ENCODE assay signal across 29 mouse cellular contexts in the genomic region with DNA sequence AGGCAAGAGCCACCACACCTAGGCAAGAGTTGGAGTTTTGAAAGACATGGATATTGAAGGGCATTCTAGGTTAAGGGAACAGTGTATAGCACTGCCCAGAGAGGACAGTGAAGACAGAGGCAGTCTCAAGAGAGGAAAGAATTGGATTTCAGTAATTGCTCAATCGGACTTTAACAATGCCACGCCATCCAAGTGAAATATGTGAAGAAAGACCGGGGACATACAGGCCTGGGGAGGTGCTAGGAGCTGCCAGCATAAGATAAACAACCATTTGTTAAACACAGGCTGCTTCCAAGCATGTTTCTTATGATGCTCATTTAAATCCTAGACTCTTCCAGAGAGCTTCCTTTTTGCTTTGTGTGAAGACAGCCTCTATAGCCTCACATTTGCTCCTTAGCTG.
DNase-seq lines count a peak whose midpoint lies in the region; ATAC-seq and TF ChIP-seq lines count a peak whose summit lies in the region.
"Had no signal": no experiment of that assay in that cellular context is flagged by ENCODE, and none has a peak within 500 bp of the region (broad histone marks: within the 10 kb centered on the region; RNA-seq: fewer than 3 reads in every experiment).

No protein-coding gene starts in this region.

- H3K9me3 ChIP-seq in intestine, postnatal 0 days (ENCODE audit: control insufficient read depth), result no peaks in the 10 kb centered on the region
- no peaks in the 10 kb centered on the region for H3K9me3 ChIP-seq in intestine, embryonic 15.5 days
- H3K9me3 ChIP-seq in lung, embryonic 14.5 days (ENCODE audit: low read depth, low read length), result no peaks in the 10 kb centered on the region
- H3K9me3 ChIP-seq: embryonic facial prominence, embryonic 13.5 days; embryonic facial prominence, embryonic 15.5 days; forebrain, embryonic 10.5 days; forebrain, embryonic 12.5 days; G1E had no signal

- no peak overlapping the region for H3K4me2 ChIP-seq in intestine, postnatal 0 days (replicated peaks; ENCODE audit: low read depth)
- H3K4me2 ChIP-seq in intestine, embryonic 15.5 days (replicated peaks), result no peak overlapping the region
- H3K4me2 ChIP-seq in lung, embryonic 14.5 days, result no peak overlapping the region
- H3K4me2 ChIP-seq: embryonic facial prominence, embryonic 13.5 days; embryonic facial prominence, embryonic 15.5 days; forebrain, embryonic 12.5 days had no signal

- peak; percentile 23 for DNase-seq in lung, embryonic 14.5 days
- no peak for DNase-seq in lung, postnatal 25 days (ENCODE audit: low spot score)
- DNase-seq in adipocyte (ENCODE audit: low spot score), result peak; percentile 73
- no peak for DNase-seq in right cerebral cortex, adult 18-20 months
- DNase-seq: adrenal gland, adult 2 months; adrenal gland, postnatal 10 days; adrenal gland, postnatal 25 days; B cell, adult 2 months; cerebellum, adult 11 months; cerebellum, adult 18-20 months; cerebellum, adult 8-10 months; cerebellum, adult 9-11 months; cerebellum, postnatal 14 days; cerebellum, postnatal 36 days; embryo, embryonic 11 days had no signal

- no peaks in the 10 kb centered on the region for H3K36me3 ChIP-seq in intestine, postnatal 0 days (ENCODE audit: control insufficient read depth, insufficient read depth)
- H3K36me3 ChIP-seq in intestine, embryonic 15.5 days, result no peaks in the 10 kb centered on the region
- no peaks in the 10 kb centered on the region for H3K36me3 ChIP-seq in lung, embryonic 14.5 days (ENCODE audit: insufficient read depth)
- H3K36me3 ChIP-seq: embryonic facial prominence, embryonic 13.5 days; embryonic facial prominence, embryonic 15.5 days; forebrain, embryonic 10.5 days; forebrain, embryonic 12.5 days; G1E had no signal

- no peak overlapping the region for H3K9ac ChIP-seq in intestine, postnatal 0 days (ENCODE audit: low read depth, low read length)
- H3K9ac ChIP-seq in intestine, embryonic 15.5 days, result no peak overlapping the region
- H3K9ac ChIP-seq in lung, embryonic 14.5 days, result no peak overlapping the region
- H3K9ac ChIP-seq: embryonic facial prominence, embryonic 13.5 days; embryonic facial prominence, embryonic 15.5 days; forebrain, embryonic 12.5 days had no signal

- no peak for ATAC-seq in intestine, postnatal 0 days
- no peak for ATAC-seq in intestine, embryonic 15.5 days
- no peak for ATAC-seq in lung, embryonic 14.5 days (ENCODE audit: insufficient read depth)
- ATAC-seq: activated CD4-positive, CD25-positive, alpha-beta regulatory T cell, adult 4 months; CD4-positive, CD25-positive, alpha-beta regulatory T cell, adult 4 months; forebrain, embryonic 14.5 days; forebrain, embryonic 16.5 days; Patski had no signal

- no peak for TF ChIP-seq CTCF in intestine, postnatal 0 days (IDR thresholded peaks at IDR 0.05; ENCODE audit: low read depth)
- TF ChIP-seq CTCF in lung, embryonic 14.5 days (IDR thresholded peaks at IDR 0.05; ENCODE audit: low read depth), result no peak

- 53% methylated on average over 3 of the region's 3 CpGs for WGBS in intestine, postnatal 0 days
- 39% methylated on average over 3 of the region's 3 CpGs for WGBS in intestine, embryonic 15.5 days
- WGBS in lung, embryonic 14.5 days, result 47% methylated on average over 3 of the region's 3 CpGs

- no peaks in the 10 kb centered on the region for H3K27me3 ChIP-seq in intestine, postnatal 0 days (replicated peaks; ENCODE audit: control insufficient read depth, insufficient read depth, low read length)
- no peaks in the 10 kb centered on the region for H3K27me3 ChIP-seq in intestine, embryonic 15.5 days (replicated peaks)
- no peaks in the 10 kb centered on the region for H3K27me3 ChIP-seq in lung, embryonic 14.5 days (ENCODE audit: insufficient read depth, low read length)
- H3K27me3 ChIP-seq: CH12.LX; embryonic facial prominence, embryonic 13.5 days; embryonic facial prominence, embryonic 15.5 days; forebrain, embryonic 12.5 days; Patski had no signal

- H3K4me1 ChIP-seq in intestine, postnatal 0 days (replicated peaks; ENCODE audit: control insufficient read depth, insufficient read depth, low read length), result peaks cover 7% of the 10 kb centered on the region; the same call in 1 of the 2 replicates
- no peaks in the 10 kb centered on the region for H3K4me1 ChIP-seq in intestine, embryonic 15.5 days (replicated peaks)
- H3K4me1 ChIP-seq in lung, embryonic 14.5 days (ENCODE audit: insufficient read depth), result no peaks in the 10 kb centered on the region
- H3K4me1 ChIP-seq: embryonic facial prominence, embryonic 13.5 days; embryonic facial prominence, embryonic 15.5 days had no signal

- H3K27ac ChIP-seq in intestine, postnatal 0 days (ENCODE audit: low read depth, low read length), result peak overlapping the region; percentile 36
- no peak overlapping the region for H3K27ac ChIP-seq in intestine, embryonic 15.5 days
- no peak overlapping the region for H3K27ac ChIP-seq in lung, embryonic 14.5 days (ENCODE audit: low read depth)
- H3K27ac ChIP-seq: embryonic facial prominence, embryonic 13.5 days; embryonic facial prominence, embryonic 15.5 days; forebrain, embryonic 10.5 days; forebrain, embryonic 12.5 days had no signal

- H3K4me3 ChIP-seq in intestine, postnatal 0 days (ENCODE audit: low read depth, low read length), result no peak overlapping the region
- H3K4me3 ChIP-seq in intestine, embryonic 15.5 days (replicated peaks), result no peak overlapping the region
- no peak overlapping the region for H3K4me3 ChIP-seq in lung, embryonic 14.5 days (ENCODE audit: low read depth, low read length)
- H3K4me3 ChIP-seq: embryonic facial prominence, embryonic 13.5 days; embryonic facial prominence, embryonic 15.5 days; erythroblast, embryonic 14.5 days; forebrain, embryonic 10.5 days; forebrain, embryonic 12.5 days had no signal

Comparison
In these comparisons a context has a peak if more than half of its experiments do, and no peak if none do; other contexts are left out.
1. DNase-seq: peak in lung, embryonic 14.5 days (single experiment) and adipocyte (single experiment); none in lung, postnatal 25 days (single experiment) and right cerebral cortex, adult 18-20 months (single experiment).